Mouse (Mus musculus): ENCODE data around the gene Sept14.

DNA sequence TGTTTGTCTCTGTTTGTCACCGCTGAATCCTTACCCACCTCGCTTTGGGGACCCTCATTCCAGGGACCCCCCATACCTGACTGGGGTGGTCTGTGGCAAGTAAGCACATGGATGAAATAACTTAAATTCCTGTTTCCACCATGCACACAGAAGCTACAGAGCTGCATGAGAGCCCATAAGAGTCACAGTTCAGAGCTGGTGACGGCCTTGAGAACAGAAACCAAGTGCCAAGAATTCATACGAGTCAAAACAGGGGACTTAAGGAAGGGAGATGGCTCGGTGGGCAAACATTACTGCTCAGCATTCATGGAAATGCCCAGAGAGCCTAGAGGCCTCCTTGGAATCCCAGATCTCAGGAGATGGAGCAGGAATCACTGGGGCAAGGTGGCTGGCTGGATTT lies 44.2 kb downstream of the Sept14 start:
- TF ChIP-seq CTCF (IDR thresholded peaks at IDR 0.05; ENCODE audit: low read depth, low read length) (no peak), POLR2A (IDR thresholded peaks at IDR 0.05; ENCODE audit: borderline replicate concordance, low read depth, low read length) (no peak)

Measured in bone marrow macrophage, adult 2 months (primary cell).